Mouse (Mus musculus) megakaryocyte, embryonic 14.5 days (primary cell): ENCODE measurements around the gene Polg.

Source experiments
- FLI1 ChIP-seq: IDR thresholded peaks from 2 replicates; pipeline ENCODE4 v1.6.1; 2012; ENCODE audit warnings: low read length, inconsistent platforms, mixed read lengths
- GATA1 ChIP-seq: IDR thresholded peaks from 3 replicates; pipeline ENCODE4 v1.6.1; 2012; ENCODE audit warnings: mixed read lengths, low read length, inconsistent platforms, borderline replicate concordance

DNA sequence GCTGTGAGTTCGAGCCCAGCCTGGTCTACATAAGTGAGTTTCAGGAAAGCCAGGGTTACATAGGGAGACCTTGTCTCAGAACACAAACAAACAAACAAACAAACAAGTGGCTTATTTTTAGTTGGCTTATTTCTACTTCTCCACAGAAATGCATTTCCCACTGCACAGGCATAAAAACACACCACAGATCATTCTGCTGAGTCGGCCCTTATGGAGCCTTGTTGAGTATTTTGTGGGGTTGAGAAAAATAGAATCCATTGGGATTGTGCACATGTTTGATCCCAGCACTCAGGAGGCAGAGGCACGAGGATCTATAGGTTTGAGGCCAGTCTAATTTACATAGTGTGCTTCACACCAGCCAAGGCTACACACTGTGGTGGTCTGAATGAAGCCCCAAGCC is 65.9 kb downstream of the Polg start:
- TF ChIP-seq GATA1 (no peak), FLI1 (no peak)
